Mouse (Mus musculus) myocyte (in vitro differentiated cells): ENCODE results near the gene Cptp. TPM values are rescaled to one million over a fixed set of nuclear protein-coding genes. Genes with fewer than 3 reads are reported as not detected.
A peak's percentile ranks its signal among the peaks of the same experiment; 100 is the strongest.

Experiments
- H3K27me3 ChIP-seq: one replicate; pipeline ENCODE4 v1.6.1; 2011; ENCODE audit not compliant: control insufficient read depth, insufficient read depth, insufficient read length
- H3K36me3 ChIP-seq: one replicate; pipeline ENCODE4 v1.6.1; 2011; ENCODE audit not compliant: control insufficient read depth, insufficient read depth
- H3K4me2 ChIP-seq: one replicate; pipeline ENCODE4 v1.6.1; 2011; ENCODE audit warnings: low read depth, control low read depth
- H3K4me3 ChIP-seq: one replicate; pipeline ENCODE4 v1.5.1; 2011; ENCODE audit warnings: mild to moderate bottlenecking, control low read depth, moderate library complexity
- H3K79me2 ChIP-seq: one replicate; pipeline ENCODE4 v1.6.1; 2011; ENCODE audit not compliant: control insufficient read depth, insufficient read depth
- H3ac ChIP-seq: one replicate; pipeline ENCODE4 v1.6.1; 2011; ENCODE audit not compliant: control insufficient read depth, insufficient read length
- CEBPB ChIP-seq: IDR thresholded peaks from 2 replicates; pipeline ENCODE4 v1.6.1; 2011; ENCODE audit warnings: mild to moderate bottlenecking, moderate library complexity; ENCODE audit not compliant: poor library complexity, insufficient read depth, severe bottlenecking
- E2F4 ChIP-seq: IDR thresholded peaks from one replicate; pipeline ENCODE4 v1.6.1; 2011; ENCODE audit warnings: mild to moderate bottlenecking, control low read depth, moderate library complexity; ENCODE audit not compliant: insufficient read depth
- MAX ChIP-seq: IDR thresholded peaks from one replicate; pipeline ENCODE4 v1.6.1; 2011; ENCODE audit warnings: low read depth, mild to moderate bottlenecking, control low read depth
- MYOD1 ChIP-seq, 3 experiments: IDR thresholded peaks; one replicate each; pipeline ENCODE4 v1.6.1; 2011; ENCODE audit warnings: control low read depth in 2 of 3, low read depth in 2 of 3, mild to moderate bottlenecking in 2 of 3, moderate library complexity in 1 of 3; ENCODE audit not compliant: insufficient read length in 2 of 3, control insufficient read depth in 1 of 3
- MYOG ChIP-seq, 3 experiments: IDR thresholded peaks; one replicate each; pipeline ENCODE4 v1.6.1; 2011; ENCODE audit warnings: control low read depth in 2 of 3, low read depth in 2 of 3, mild to moderate bottlenecking in 2 of 3; ENCODE audit not compliant: insufficient read length in 2 of 3, control insufficient read depth in 1 of 3, insufficient read depth in 1 of 3
- POLR2A ChIP-seq: IDR thresholded peaks from one replicate; pipeline ENCODE4 v1.6.1; 2011; ENCODE audit warnings: low read depth, mild to moderate bottlenecking, control low read depth, moderate library complexity; ENCODE audit not compliant: insufficient read length
- POLR2AphosphoS2 ChIP-seq: IDR thresholded peaks from one replicate; pipeline ENCODE4 v1.6.1; 2011; ENCODE audit warnings: low read depth, control low read depth; ENCODE audit not compliant: insufficient read length
- REST ChIP-seq: IDR thresholded peaks from one replicate; pipeline ENCODE4 v1.6.1; 2011; ENCODE audit warnings: mild to moderate bottlenecking, control low read depth, moderate library complexity; ENCODE audit not compliant: insufficient read depth, insufficient read length
- SRF ChIP-seq: IDR thresholded peaks from one replicate; pipeline ENCODE4 v1.6.1; 2011; ENCODE audit warnings: low read depth; ENCODE audit not compliant: control insufficient read depth, insufficient read length
- TCF12 ChIP-seq: IDR thresholded peaks from one replicate; pipeline ENCODE4 v1.6.1; 2011; ENCODE audit warnings: mild to moderate bottlenecking, control low read depth; ENCODE audit not compliant: poor library complexity, insufficient read depth, severe bottlenecking
- TCF3 ChIP-seq: IDR thresholded peaks from one replicate; pipeline ENCODE4 v1.6.1; 2011; ENCODE audit warnings: low read depth, control low read depth; ENCODE audit not compliant: insufficient read length
- USF1 ChIP-seq: IDR thresholded peaks from one replicate; pipeline ENCODE4 v1.6.1; 2011; ENCODE audit warnings: low read depth, mild to moderate bottlenecking, control low read depth, moderate library complexity
- polyA plus RNA-seq: library from polyadenylated mRNA; unstranded; fragments of >200 nt; fragmentation: generic; extraction: Trizol; gene quantifications from one replicate; pipeline ENCODE4 v1.2.1, GENCODE M21; 2012; ENCODE audit warnings: missing spikeins

Gene Cptp
- polyA plus RNA-seq, 1 experiment, result 10.5 TPM

DNA sequence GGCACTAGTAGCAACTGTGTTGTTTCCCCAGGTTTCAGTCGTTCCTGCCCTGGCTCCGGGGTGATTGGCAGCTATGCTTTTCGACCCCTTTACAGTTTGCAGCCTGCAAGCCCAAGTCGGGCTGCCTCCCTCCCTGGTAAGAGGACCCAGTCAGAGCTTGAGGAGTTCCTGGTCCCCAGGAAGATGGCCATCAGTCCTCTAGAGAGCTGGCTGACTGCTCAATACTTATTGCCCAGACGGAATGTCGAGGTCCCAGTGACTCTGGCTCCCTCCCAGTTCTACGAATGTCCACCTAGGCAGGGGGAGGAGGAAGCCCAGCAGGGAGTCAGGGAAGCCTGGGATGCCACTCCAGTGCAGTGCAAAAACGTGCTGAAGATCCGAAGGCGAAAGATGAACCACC is 36.9 kb downstream of the Cptp start:
- peak overlapping the region; percentile 88 for H3K4me2 ChIP-seq
- peak overlapping the region; percentile 86 for H3K4me3 ChIP-seq
- no peak for TF ChIP-seq USF1
- no peak for TF ChIP-seq TCF12
- TF ChIP-seq POLR2A, result no peak
- no peak for TF ChIP-seq POLR2AphosphoS2
- no peak for TF ChIP-seq SRF
- peaks cover 21% of the 10 kb centered on the region for H3K79me2 ChIP-seq
- H3ac ChIP-seq, result peak overlapping the region; percentile 29
- H3K27me3 ChIP-seq, result no peaks in the 10 kb centered on the region
- peaks cover 6% of the 10 kb centered on the region for H3K36me3 ChIP-seq

GRCm38 (mm10) chr4:155831831-155832230 is 37.4 kb downstream of the Cptp start:
- Histone ChIP-seq H3K36me3 (peaks cover 11% of the 10 kb centered on the region), H3K27me3 (no peaks in the 10 kb centered on the region)
- TF ChIP-seq MAX, result no peak
- TF ChIP-seq REST, result no peak
- no peak for TF ChIP-seq POLR2AphosphoS2
- TF ChIP-seq USF1, result no peak
- no peak for TF ChIP-seq POLR2A
- no peak for TF ChIP-seq TCF3
- TF ChIP-seq MYOG (IDR thresholded peaks at IDR 0.05; ENCODE audit: control insufficient read depth in 1 of 3, insufficient read depth in 1 of 3, insufficient read length in 2 of 3, low read depth in 2 of 3), result no peak
- TF ChIP-seq SRF, result no peak
- TF ChIP-seq CEBPB, result no peak
- no peak for TF ChIP-seq E2F4
- TF ChIP-seq MYOD1 (IDR thresholded peaks at IDR 0.05; ENCODE audit: control insufficient read depth in 1 of 3, insufficient read length in 2 of 3, low read depth in 2 of 3), result no peak

DNA sequence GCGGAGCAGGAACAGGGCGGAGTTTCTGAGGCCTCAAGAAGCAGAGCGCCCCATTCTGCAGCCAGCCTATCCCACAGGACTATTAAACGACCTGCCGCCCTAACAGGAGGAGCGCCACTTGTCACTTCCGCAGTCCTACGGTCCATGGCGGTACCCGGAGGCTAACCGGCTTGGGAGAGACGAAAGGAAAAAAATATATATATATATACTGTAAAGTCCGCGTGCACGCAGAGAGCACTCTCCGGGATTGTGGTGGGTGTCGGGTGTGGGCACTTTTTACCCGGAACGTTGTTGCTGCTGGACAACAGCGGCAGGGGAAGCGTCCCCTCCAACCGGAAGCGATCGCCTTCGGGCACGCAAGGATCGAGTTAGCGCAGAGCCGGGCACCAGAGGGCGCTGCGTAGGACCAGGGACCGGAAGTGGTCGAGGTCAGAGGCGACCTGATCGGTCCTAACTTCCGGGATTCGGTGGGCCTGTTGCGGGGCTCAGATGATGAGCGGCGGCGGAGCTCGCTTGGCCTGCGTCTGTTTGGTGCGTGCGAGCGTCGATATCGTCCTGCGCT is 38.0 kb downstream of the Cptp start, which contains the start of gene Aurkaip1:
Gene Aurkaip1, plus strand, starts transcription at position 68 of the 562 bp plus-strand sequence.
- peak within 1 kb of the TSS; percentile 29 for H3ac ChIP-seq
- H3K4me3 ChIP-seq, result peak within 1 kb of the TSS; percentile 86
- peak within 1 kb of the TSS; percentile 88 for H3K4me2 ChIP-seq
- peaks cover 21% of the 10 kb centered on the region for H3K79me2 ChIP-seq
- no peaks in the 10 kb centered on the region for H3K27me3 ChIP-seq
- TF ChIP-seq MYOG (IDR thresholded peaks at IDR 0.05; ENCODE audit: control insufficient read depth in 1 of 3, insufficient read depth in 1 of 3, insufficient read length in 2 of 3, low read depth in 2 of 3) (peak in 1 of 3 experiments; percentile 27), SRF (no peak), POLR2AphosphoS2 (peak; percentile 73), CEBPB (no peak)
- peaks cover 11% of the 10 kb centered on the region for H3K36me3 ChIP-seq

More at GRCm38 (mm10) chr4:155831831-155832230, 37.4 kb downstream of the Cptp start:
- peak overlapping the region; percentile 88 for H3K4me2 ChIP-seq
- H3ac ChIP-seq, result peak overlapping the region; percentile 29
- peaks cover 21% of the 10 kb centered on the region for H3K79me2 ChIP-seq
- H3K4me3 ChIP-seq, result peak overlapping the region; percentile 86

- Histone ChIP-seq H3K4me2 (peak overlapping the region; percentile 76), H3K79me2 (peaks cover 21% of the 10 kb centered on the region), H3ac (no peak overlapping the region), H3K4me3 (peak overlapping the region; percentile 86), H3K27me3 (no peaks in the 10 kb centered on the region), H3K36me3 (peaks cover 11% of the 10 kb centered on the region)
- TF ChIP-seq POLR2AphosphoS2 (peak; percentile 64), CEBPB (no peak)
Observed at GRCm38 (mm10) chr4:155830596-155830995, 38.6 kb downstream of the Cptp start.

DNA sequence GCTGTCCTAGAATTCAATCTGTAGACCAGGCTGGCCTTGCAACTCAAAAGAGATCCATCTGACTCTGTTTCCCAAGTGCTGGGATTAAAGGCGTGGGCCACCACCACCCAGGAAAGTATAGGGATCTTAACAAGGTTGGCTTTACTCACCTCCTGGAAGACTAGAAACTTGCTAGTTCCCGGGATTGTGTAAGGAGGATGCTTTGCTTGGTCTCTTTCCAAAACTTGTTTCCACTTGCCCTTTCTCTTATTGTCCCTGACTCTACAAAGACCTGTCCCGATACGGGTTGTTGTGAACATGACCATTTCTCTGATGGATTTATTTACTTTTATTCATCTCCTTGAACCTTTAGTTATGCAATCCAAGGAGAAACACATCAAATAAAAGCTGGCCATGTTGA is 39.4 kb downstream of the Cptp start:
- Histone ChIP-seq H3K79me2 (peaks cover 24% of the 10 kb centered on the region), H3K36me3 (peaks cover 13% of the 10 kb centered on the region), H3K27me3 (no peaks in the 10 kb centered on the region), H3K4me3 (no peak overlapping the region), H3ac (no peak overlapping the region), H3K4me2 (no peak overlapping the region)
- TF ChIP-seq POLR2AphosphoS2, result no peak
- no peak for TF ChIP-seq MYOD1 (IDR thresholded peaks at IDR 0.05; ENCODE audit: control insufficient read depth in 1 of 3, insufficient read length in 2 of 3, low read depth in 2 of 3)
- no peak for TF ChIP-seq REST
- TF ChIP-seq TCF12, result no peak
- no peak for TF ChIP-seq USF1
- TF ChIP-seq CEBPB, result no peak
- no peak for TF ChIP-seq MYOG (IDR thresholded peaks at IDR 0.05; ENCODE audit: control insufficient read depth in 1 of 3, insufficient read depth in 1 of 3, insufficient read length in 2 of 3, low read depth in 2 of 3)
- TF ChIP-seq MAX, result no peak
